Mouse (Mus musculus): ENCODE data around the gene Vmn1r103.
"Not testable (repeated sequence)": the region's sequence is repeated elsewhere in the genome, so short reads cannot be mapped to it uniquely, and the experiment has no call there.

DNA sequence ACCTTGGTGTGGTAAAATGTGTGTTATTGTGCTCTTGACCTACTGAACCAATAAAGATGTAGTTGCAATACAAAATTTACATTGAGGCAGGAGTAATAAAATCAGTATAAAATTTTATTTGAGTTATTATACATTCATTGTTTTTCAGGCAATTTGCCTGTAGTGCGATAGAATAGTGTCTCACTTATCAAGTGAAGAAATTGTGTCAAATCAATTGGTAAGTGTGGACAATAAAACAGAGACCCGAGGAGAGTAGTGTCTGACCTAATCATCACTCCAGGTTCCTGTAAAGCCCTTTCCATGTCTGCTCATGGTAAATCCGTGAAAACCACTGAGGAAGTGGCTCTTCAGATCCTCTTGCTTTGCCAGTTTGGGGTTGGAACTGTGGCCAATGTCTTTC is 23.2 kb upstream of the Vmn1r103 start, which contains the start of gene Vmn1r104:
- TF ChIP-seq TAL1, GATA1 (IDR thresholded peaks at IDR 0.05; ENCODE audit: low read length): not testable (repeated sequence)
